Mouse (Mus musculus) MEL (cell line): ENCODE data around the gene Eif2b1. TPM values are rescaled to one million over a fixed set of nuclear protein-coding genes. Genes with fewer than 3 reads are reported as not detected.

ENCODE experiments used
- DNase-seq: peaks from one replicate; pipeline ENCODE4 v3.0.0; 2011; ENCODE audit warnings: low read depth, low spot score
- H3K27ac ChIP-seq: 2 replicates; pipeline ENCODE4 v1.5.1; 2012; ENCODE audit warnings: low read depth, mild to moderate bottlenecking, control low read depth, low read length, moderate library complexity; ENCODE audit not compliant: control insufficient read depth
- H3K27me3 ChIP-seq, 2 experiments: fragments of 150-350 bp in 1 of 2; sonication (generic) in 1 of 2; 2 replicates each; pipeline ENCODE4 v1.6.1; 2012; ENCODE audit warnings: low read length in 2 of 2, mild to moderate bottlenecking in 2 of 2, improper control_type of control experiment in 1 of 2, moderate library complexity in 1 of 2; ENCODE audit not compliant: insufficient read depth in 2 of 2, control insufficient read depth in 1 of 2
- H3K36me3 ChIP-seq, 2 experiments: 2 replicates each; pipeline ENCODE4 v1.6.1; 2012 to 2014; ENCODE audit warnings: low read length in 2 of 2, improper control_type of control experiment in 1 of 2, inconsistent platforms in 1 of 2, mild to moderate bottlenecking in 1 of 2; ENCODE audit not compliant: insufficient read depth in 2 of 2, control insufficient read depth in 1 of 2
- H3K4me1 ChIP-seq, 2 experiments: fragments of 150-350 bp in 1 of 2; sonication (generic) in 1 of 2; 2 replicates each; pipeline ENCODE4 v1.6.1; 2012; ENCODE audit warnings: low read length in 2 of 2, improper control_type of control experiment in 1 of 2, mild to moderate bottlenecking in 1 of 2; ENCODE audit not compliant: insufficient read depth in 2 of 2, control insufficient read depth in 1 of 2
- H3K4me3 ChIP-seq, 2 experiments: fragments of 150-350 bp in 1 of 2; sonication (generic) in 1 of 2; 2 replicates each; pipeline ENCODE4 v1.5.1; 2012; ENCODE audit warnings: low read depth in 2 of 2, low read length in 2 of 2, mild to moderate bottlenecking in 2 of 2, moderate library complexity in 2 of 2, control low read depth in 1 of 2, improper control_type of control experiment in 1 of 2; ENCODE audit not compliant: control insufficient read depth in 1 of 2, insufficient read depth in 1 of 2
- H3K79me2 ChIP-seq: 2 replicates; pipeline ENCODE4 v1.6.1; 2012; ENCODE audit warnings: mild to moderate bottlenecking, low read length, moderate library complexity; ENCODE audit not compliant: control insufficient read depth, poor library complexity, insufficient read depth
- H3K9ac ChIP-seq: 2 replicates; pipeline ENCODE4 v1.6.1; 2012; ENCODE audit warnings: low read depth, mild to moderate bottlenecking, control low read depth, low read length, moderate library complexity; ENCODE audit not compliant: control insufficient read depth, poor library complexity, severe bottlenecking
- H3K9me3 ChIP-seq: fragments of 150-350 bp; sonication (generic); replicated peaks from 2 replicates; pipeline ENCODE4 v1.6.1; 2012; ENCODE audit warnings: mild to moderate bottlenecking, low read length, improper control_type of control experiment, moderate library complexity; ENCODE audit not compliant: insufficient read depth
- CHD1 ChIP-seq: IDR thresholded peaks from 2 replicates; pipeline ENCODE4 v1.6.1; 2012; ENCODE audit warnings: low read depth, mild to moderate bottlenecking, inconsistent platforms, low read length, improper control_type of control experiment
- CTCF ChIP-seq, 3 experiments: IDR thresholded peaks in 2 of 3; conservative IDR thresholded peaks in 1 of 3; 2 replicates each; pipeline ENCODE4 v1.5.1; 2011 to 2012; ENCODE audit warnings: low read length in 3 of 3, low read depth in 2 of 3, mild to moderate bottlenecking in 2 of 3, improper control_type of control experiment in 1 of 3, inconsistent platforms in 1 of 3, mixed read lengths in 1 of 3, moderate library complexity in 1 of 3; ENCODE audit not compliant: control insufficient read depth in 1 of 3, insufficient read depth in 1 of 3, poor library complexity in 1 of 3, severe bottlenecking in 1 of 3
- ELF1 ChIP-seq: IDR thresholded peaks from 2 replicates; pipeline ENCODE4 v1.6.1; 2014; ENCODE audit warnings: low read depth, mild to moderate bottlenecking, inconsistent platforms, low read length, improper control_type of control experiment, moderate library complexity
- EP300 ChIP-seq, 2 experiments: IDR thresholded peaks; 2 replicates each; pipeline ENCODE4 v1.6.1; 2011; ENCODE audit warnings: improper control_type of control experiment in 2 of 2, low read length in 2 of 2, low read depth in 1 of 2, mild to moderate bottlenecking in 1 of 2
- GABPA ChIP-seq: IDR thresholded peaks from 2 replicates; pipeline ENCODE4 v1.6.1; 2012; ENCODE audit warnings: low read depth, mild to moderate bottlenecking, inconsistent platforms, low read length, improper control_type of control experiment, moderate library complexity
- HCFC1 ChIP-seq: IDR thresholded peaks from 2 replicates; pipeline ENCODE4 v1.6.1; 2012; ENCODE audit warnings: low read depth, mild to moderate bottlenecking, inconsistent platforms, low read length, improper control_type of control experiment, moderate library complexity
- MEF2A ChIP-seq: IDR thresholded peaks from 2 replicates; pipeline ENCODE4 v1.6.1; 2014; ENCODE audit warnings: low read depth, mild to moderate bottlenecking, inconsistent platforms, low read length, improper control_type of control experiment; ENCODE audit not compliant: poor library complexity, insufficient replicate concordance, severe bottlenecking; ENCODE audit errors: extremely low read depth
- MXI1 ChIP-seq: IDR thresholded peaks from 2 replicates; pipeline ENCODE4 v1.6.1; 2011; ENCODE audit warnings: mild to moderate bottlenecking, low read depth, low read length, improper control_type of control experiment
- MYB ChIP-seq: IDR thresholded peaks from 2 replicates; pipeline ENCODE4 v1.6.1; 2011; ENCODE audit warnings: mild to moderate bottlenecking, low read depth, low read length, improper control_type of control experiment
- RCOR1 ChIP-seq: IDR thresholded peaks from 2 replicates; pipeline ENCODE4 v1.6.1; 2012; ENCODE audit warnings: low read depth, mild to moderate bottlenecking, inconsistent platforms, low read length, improper control_type of control experiment
- SIN3A ChIP-seq: IDR thresholded peaks from 2 replicates; pipeline ENCODE4 v1.6.1; 2012; ENCODE audit warnings: low read length, improper control_type of control experiment, inconsistent platforms
- SMC3 ChIP-seq: IDR thresholded peaks from 2 replicates; pipeline ENCODE4 v1.6.1; 2011; ENCODE audit warnings: low read depth, low read length, improper control_type of control experiment
- TAL1 ChIP-seq: IDR thresholded peaks from 2 replicates; pipeline ENCODE4 v1.6.1; 2012; ENCODE audit warnings: mild to moderate bottlenecking, inconsistent platforms, low read length, moderate library complexity, mixed read lengths
- TBP ChIP-seq: IDR thresholded peaks from 2 replicates; pipeline ENCODE4 v1.8.0; 2011; ENCODE audit warnings: low read depth, low read length, improper control_type of control experiment
- UBTF ChIP-seq: IDR thresholded peaks from 2 replicates; pipeline ENCODE4 v1.6.1; 2012; ENCODE audit warnings: low read depth, mild to moderate bottlenecking, inconsistent platforms, low read length, improper control_type of control experiment, moderate library complexity, borderline replicate concordance; ENCODE audit not compliant: insufficient read depth
- USF2 ChIP-seq, 2 experiments: IDR thresholded peaks; 2 replicates each; pipeline ENCODE4 v1.6.1; 2011 to 2012; ENCODE audit warnings: improper control_type of control experiment in 2 of 2, low read length in 2 of 2, borderline replicate concordance in 1 of 2, inconsistent platforms in 1 of 2, low read depth in 1 of 2, mild to moderate bottlenecking in 1 of 2; ENCODE audit not compliant: insufficient read depth in 1 of 2
- ZKSCAN1 ChIP-seq: IDR thresholded peaks from 2 replicates; pipeline ENCODE4 v1.6.1; 2012; ENCODE audit warnings: low read depth, mild to moderate bottlenecking, inconsistent platforms, low read length, improper control_type of control experiment, moderate library complexity
- polyA plus RNA-seq, 2 experiments: library from polyadenylated mRNA; stranded (reverse) in 1 of 2; unstranded in 1 of 2; fragments of >175 nt in 1 of 2; fragments of >200 nt in 1 of 2; gene quantifications; 2 replicates each; pipeline versions ENCODE4 v1.2.1 to v1.2.4; 2012; ENCODE audit warnings: low replicate concordance in 2 of 2, low read depth in 1 of 2; ENCODE audit not compliant: insufficient read length in 2 of 2, insufficient read depth in 1 of 2, missing spikeins in 1 of 2
- total RNA-seq: library from RNA; depleted of rRNA; stranded (reverse); fragments of 300-350 nt; gene quantifications from 2 replicates; pipeline ENCODE4 v1.2.3, GENCODE M21; 2012

Eif2b1 gene
- total and polyA plus RNA-seq, 3 experiments = 119 to 599 (median 126) TPM

GRCm38 (mm10) chr5:124582515-124582914, 3.6 kb upstream of the Eif2b1 start:
- Histone ChIP-seq H3K9ac (no peak overlapping the region), H3K9me3 (no peaks in the 10 kb centered on the region), H3K27me3 (no peaks in the 10 kb centered on the region)
- no peak for TF ChIP-seq HCFC1
- TF ChIP-seq MYB = no peak
- TF ChIP-seq MXI1 = no peak
- TF ChIP-seq, all 39 proteins: peak for 0
- no peak overlapping the region for H3K4me3 ChIP-seq
- H3K79me2 ChIP-seq = peaks cover 30% of the 10 kb centered on the region
- DNase-seq = no peak
- H3K4me1 ChIP-seq = peaks cover 0 to 8% of the 10 kb centered on the region in 2 experiments; a peak in 1 of 4 replicates
- peaks cover 4 to 9% of the 10 kb centered on the region in 2 experiments for H3K36me3 ChIP-seq
- H3K27ac ChIP-seq = no peak overlapping the region

DNA sequence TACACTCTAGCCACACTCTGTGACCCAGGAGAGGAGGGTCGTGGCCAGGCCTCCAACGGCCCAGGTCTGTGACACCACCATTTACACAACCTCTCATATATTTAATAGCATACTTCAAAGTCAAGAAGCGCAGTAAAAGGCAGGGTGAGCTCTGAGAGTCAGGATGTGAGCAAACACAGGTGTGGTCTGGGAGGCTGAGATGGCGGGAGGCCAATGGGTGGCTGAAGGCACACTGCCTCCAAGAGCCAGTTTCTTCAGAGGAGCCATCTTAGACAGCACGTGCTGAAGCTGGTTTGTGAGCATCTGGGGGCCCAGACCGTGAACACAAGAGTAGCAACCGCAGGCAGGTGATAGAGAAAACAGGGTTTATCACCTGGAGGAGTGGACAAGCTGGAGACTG, 3.5 kb downstream of the Eif2b1 start:
- no peak overlapping the region for H3K27ac ChIP-seq
- no peaks in the 10 kb centered on the region for H3K9me3 ChIP-seq
- peaks cover 0 to 8% of the 10 kb centered on the region in 2 experiments; a peak in 1 of 4 replicates for H3K4me1 ChIP-seq
- H3K36me3 ChIP-seq = peaks cover 8 to 11% of the 10 kb centered on the region in 2 experiments
- H3K79me2 ChIP-seq = peaks cover 28% of the 10 kb centered on the region
- TF ChIP-seq ZKSCAN1 (no peak), ELF1 (no peak), CHD1 (no peak), UBTF (no peak), TAL1 (no peak), GABPA (no peak), USF2 (IDR thresholded peaks at IDR 0.05; ENCODE audit: borderline replicate concordance in 1 of 2, insufficient read depth in 1 of 2, low read depth in 1 of 2, low read length in 2 of 2) (no peak), SMC3 (no peak), RCOR1 (no peak), EP300 (IDR thresholded peaks at IDR 0.05; ENCODE audit: low read depth in 1 of 2, low read length in 2 of 2) (no peak), MEF2A (no peak), CTCF (IDR thresholded peaks at IDR 0.05 in 2 of 3, conservative IDR thresholded peaks at IDR 0.05 in 1 of 3; ENCODE audit: control insufficient read depth in 1 of 3, insufficient read depth in 1 of 3, low read depth in 2 of 3, low read length in 3 of 3, poor library complexity in 1 of 3, severe bottlenecking in 1 of 3) (no peak), TBP (no peak), SIN3A (no peak), HCFC1 (no peak)
- no peak overlapping the region for H3K9ac ChIP-seq
- no peak for DNase-seq
- H3K27me3 ChIP-seq = no peaks in the 10 kb centered on the region
- H3K4me3 ChIP-seq = no peak overlapping the region
